Mouse (Mus musculus): ENCODE data around the gene Ermap.

Gene Ermap

GRCm38 (mm10) chr4:119189864-119190263 lies at the start of gene Ermap:
TSS of gene Ermap (minus strand) at chr4:119190011.
- no peak for DNase-seq (ENCODE audit: low spot score)

GRCm38 (mm10) chr4:119239181-119239682 lies 49.4 kb upstream of the Ermap start:
- no peak for DNase-seq (ENCODE audit: low spot score)

DNA sequence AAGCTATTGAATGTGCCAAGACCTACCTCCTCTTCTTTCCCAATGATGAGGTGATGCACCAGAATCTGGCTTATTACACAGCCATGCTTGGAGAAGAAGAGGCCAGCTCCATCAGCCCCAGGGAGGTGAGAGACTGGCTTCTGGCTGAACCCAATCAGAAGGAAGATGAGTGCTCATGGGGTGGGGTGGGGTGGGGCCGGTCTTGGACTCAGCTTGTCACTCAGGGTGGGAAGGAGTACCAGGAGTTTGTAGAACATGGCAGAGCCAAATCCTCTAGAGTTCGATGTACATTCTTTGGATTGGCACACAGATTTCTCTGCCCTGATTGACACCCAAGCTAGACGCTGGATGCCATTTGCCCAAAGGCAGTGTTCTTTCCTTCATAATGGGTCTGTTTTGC lies 48.9 kb upstream of the Ermap start:
- no peak for DNase-seq (ENCODE audit: low spot score)

DNA sequence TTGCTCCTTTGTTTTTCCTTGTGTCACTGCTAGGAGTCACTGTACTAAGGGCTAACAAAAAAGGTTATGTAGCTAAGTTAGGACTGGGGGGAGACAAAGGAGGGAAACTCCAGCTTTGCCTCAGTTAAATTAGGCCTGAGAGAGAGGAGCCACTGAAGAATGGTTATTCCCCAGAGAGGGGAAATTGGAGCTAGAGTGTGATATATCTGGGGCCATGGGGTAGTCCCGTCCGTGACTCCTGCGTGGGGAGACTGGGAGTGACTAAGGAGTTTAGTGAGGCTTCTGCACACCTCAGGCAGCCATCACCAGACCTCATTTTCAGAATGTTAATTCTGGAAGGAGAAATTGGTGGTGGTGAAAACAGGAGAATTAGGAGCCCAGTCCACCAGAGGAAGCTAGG lies 44.5 kb upstream of the Ermap start:
- no peak for DNase-seq (ENCODE audit: low spot score)

- peak; percentile 32 for DNase-seq (ENCODE audit: low spot score)
These were observed 43.6 kb upstream of the Ermap start for GRCm38 (mm10) chr4:119233256-119233901.

DNA sequence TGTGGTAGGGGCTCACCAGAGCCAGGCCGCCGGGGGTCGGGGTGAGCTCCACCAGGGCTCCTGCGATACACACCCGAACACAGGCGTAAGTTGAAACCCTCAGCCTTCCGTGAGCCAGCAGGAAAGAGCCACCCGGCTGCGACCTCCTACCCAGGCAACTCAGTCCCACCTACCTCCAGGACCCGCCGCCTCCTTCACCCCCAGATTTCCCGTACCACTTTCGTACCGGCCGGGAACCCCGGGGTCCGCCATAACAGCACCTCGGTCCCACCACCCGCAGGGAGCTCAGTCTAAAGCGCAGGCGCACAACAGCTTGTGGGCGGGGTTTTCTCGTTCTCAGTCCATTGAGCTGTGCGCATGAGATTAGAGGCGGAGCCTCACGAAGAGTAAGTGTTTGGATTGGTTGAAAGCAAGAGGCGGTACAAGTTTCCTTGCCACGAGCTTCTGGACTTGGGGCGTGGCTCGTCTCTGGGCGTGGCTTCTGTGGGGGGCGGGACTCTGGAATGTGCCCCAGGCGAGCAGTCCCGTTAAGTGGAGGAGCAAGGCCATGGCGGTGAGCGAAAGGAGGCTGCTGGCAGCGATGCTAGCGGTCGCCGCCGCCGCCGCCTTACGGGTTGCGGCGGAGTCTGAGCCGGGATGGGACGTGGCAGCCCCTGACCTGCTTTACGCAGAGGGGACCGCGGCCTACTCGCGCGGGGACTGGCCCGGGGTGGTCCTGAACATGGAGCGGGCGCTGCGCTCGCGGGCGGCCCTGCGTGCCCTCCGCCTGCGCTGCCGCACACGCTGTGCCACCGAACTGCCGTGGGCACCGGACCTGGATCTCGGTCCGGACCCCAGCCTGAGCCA lies 42.8 kb upstream of the Ermap start, which contains the start of the genes AU022252 and P3h1:
TSS of gene AU022252 (minus strand) at position 303 of the 846 bp plus-strand sequence.
TSS of gene P3h1 (plus strand) at position 506 of the 846 bp plus-strand sequence.
- peak; percentile 98 for DNase-seq (ENCODE audit: low spot score)

- no peak for DNase-seq (ENCODE audit: low spot score)
These were observed 36.9 kb upstream of the Ermap start for GRCm38 (mm10) chr4:119226751-119227150.

DNA sequence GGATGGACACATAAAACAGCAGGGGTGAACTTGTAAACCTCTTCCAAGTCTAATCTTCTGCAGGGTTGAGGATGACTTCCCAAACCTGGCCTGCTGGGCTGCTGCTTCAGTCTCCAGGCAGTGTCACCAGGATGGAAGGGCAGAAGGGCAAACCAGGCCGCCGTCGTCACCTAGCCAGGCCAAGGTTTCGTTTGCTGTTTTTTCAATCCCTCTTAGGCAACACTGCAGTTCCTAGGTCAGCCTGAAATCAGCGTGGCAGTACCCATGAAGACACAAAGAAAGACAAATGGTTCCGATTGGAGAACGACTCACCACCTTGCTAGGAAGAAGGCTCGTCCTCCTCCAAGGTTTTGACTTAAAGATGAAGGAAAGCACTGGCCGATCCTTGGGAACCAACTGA lies 35.9 kb upstream of the Ermap start:
- no peak for DNase-seq (ENCODE audit: low spot score)

- DNase-seq (ENCODE audit: low spot score): no peak
These were observed 34.7 kb upstream of the Ermap start for GRCm38 (mm10) chr4:119224534-119224933.

- DNase-seq (ENCODE audit: low spot score): no peak
These were observed 33.9 kb upstream of the Ermap start for GRCm38 (mm10) chr4:119223696-119224095.

- DNase-seq (ENCODE audit: low spot score): no peak
These were observed 28.4 kb upstream of the Ermap start, which contains the start of gene Tmem269 for GRCm38 (mm10) chr4:119218169-119218568. TSS of gene Tmem269 (minus strand) at chr4:119218217.

DNA sequence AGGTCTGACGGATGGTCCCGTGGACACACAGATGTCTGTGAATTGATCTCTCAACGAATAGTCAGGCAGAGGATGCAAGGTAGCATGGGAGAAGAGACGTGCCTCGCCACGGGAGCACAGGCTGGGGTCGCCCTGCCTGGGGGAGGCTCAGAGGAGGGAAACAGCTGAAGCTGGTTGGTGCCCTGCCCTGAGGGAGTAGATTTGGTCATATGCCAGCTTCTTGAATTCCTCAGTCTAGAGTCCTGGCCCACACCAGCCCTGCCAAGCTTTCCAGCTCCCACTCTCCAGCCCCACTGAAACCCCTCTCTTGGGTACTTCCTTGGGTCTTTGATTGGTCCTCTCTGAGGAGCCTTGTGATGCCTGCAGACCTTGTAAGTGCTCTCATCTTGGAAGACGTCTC lies 26.9 kb upstream of the Ermap start:
- no peak for DNase-seq (ENCODE audit: low spot score)

DNA sequence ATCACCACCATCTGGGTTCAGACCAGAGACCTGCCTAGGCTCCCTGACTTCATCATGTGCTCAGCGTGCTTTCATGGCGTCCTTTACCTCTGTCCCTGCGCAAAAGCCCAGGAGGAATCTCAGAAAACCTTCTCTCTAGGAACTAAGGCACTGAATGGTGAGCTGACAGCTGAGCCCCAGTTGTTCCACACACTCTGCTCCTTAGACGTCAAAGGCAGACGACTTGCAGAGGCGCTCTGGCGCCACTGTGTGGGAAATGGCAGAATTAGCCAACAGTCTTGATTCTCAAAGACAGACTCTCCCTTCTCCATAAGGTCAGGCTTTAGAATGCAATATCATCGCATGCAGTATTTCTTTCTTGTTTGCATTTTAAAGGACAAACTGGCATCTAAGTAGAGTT lies 14.9 kb upstream of the Ermap start:
- DNase-seq (ENCODE audit: low spot score): peak; percentile 46

DNA sequence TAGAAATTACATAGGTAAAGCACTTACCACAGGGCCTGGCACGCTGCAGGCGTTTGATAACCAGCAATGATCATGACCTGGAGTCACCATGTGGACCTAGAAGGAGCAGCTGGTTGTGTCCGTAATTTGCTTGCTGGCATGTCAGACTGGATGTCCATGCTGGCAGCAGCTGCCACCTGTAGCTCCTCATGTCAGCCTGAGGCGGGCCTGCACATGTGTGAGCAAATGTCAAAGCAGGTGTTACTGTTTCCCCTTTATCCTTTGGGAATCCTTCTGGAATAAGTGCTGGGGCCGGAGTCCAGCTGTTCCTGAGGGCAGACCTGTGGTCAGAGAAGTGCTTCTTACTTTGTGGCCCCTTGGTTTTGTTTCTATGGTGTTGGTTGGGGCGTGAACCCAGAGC lies 8.3 kb upstream of the Ermap start:
- DNase-seq (ENCODE audit: low spot score): no peak

- DNase-seq (ENCODE audit: low spot score): no peak
These were observed 5.9 kb upstream of the Ermap start for GRCm38 (mm10) chr4:119195582-119196320.

GRCm38 (mm10) chr4:119194909-119195581 lies 5.2 kb upstream of the Ermap start, which contains the start of gene Svbp:
TSS of gene Svbp (plus strand) at chr4:119195306.
- DNase-seq (ENCODE audit: low spot score): peak; percentile 92

- DNase-seq (ENCODE audit: low spot score): no peak
These were observed 2.9 kb upstream of the Ermap start for GRCm38 (mm10) chr4:119192757-119193156.

- no peak for DNase-seq (ENCODE audit: low spot score)
These were observed 1.5 kb upstream of the Ermap start for GRCm38 (mm10) chr4:119191273-119191672.

DNA sequence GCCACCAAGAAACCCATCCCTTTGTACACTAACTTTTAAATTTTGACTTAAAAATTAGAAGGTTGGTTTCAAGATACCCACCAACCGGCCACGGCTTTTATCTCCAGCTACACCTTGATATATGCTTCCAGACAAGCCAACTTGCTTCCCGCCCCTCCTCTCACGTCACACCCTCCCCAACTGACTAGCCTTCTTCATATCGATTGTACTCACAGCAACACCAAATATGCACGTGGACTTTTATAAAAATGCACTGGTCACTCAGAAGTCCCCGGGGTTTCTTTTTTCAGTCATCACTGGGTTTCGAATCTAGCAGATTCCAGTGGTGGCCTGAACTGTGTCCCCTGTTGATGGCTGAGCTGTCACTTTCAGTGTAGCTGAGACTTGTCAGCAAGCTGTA lies 807 bp upstream of the Ermap start:
- DNase-seq (ENCODE audit: low spot score): no peak

DNA sequence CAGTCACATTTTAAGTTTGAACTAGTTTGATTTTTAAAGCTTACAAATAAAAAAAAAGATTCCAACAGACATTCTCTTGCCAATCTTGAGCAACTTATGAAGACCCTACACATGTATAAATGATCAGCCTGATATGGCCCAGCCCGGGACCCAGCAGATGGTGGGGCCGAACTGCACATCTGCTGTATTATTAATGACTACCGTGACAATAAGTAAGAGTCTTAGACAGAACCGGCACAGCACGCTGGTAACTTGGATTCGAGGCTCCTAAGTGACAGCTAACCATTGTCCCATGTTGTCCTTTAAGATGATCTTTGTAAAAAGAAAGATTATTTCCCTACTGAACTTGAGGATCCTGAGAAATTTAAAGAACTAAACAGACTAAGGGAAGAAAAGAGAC lies 419 bp downstream of the Ermap start:
- DNase-seq (ENCODE audit: low spot score): no peak

DNA sequence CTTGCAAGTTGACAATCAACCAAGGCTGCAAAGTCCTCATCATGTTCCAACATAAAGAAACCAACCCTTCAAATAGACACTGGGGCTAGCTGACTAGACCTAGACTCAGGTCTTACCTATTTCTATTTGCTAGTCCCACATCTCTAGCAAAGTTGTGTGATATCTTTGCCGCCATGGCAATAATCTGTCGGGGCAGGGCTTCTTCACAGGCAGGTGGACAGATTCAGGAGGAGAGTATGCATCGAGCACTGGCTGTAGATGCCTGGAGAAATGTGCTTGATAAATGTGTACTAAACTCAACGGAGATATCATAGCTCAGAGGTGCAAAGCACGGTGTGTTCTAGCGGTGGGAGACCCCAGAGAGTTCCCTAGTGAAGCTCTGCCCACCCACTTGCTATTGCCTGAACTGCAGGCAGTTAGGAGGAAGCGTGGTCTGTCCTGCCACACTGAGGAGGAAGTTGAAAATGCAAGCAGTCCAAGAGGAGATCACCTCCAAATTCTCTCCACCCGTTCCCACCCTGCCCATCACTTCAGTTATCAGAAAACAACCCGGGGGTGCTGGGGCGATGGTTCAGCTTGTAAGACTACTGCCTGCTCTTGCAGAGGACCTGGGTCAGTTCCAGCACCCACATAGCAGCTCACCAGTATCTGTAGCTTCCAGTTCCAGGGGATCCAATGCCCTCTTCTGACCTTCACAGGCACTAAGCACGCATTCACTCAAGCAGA lies 1.6 kb downstream of the Ermap start:
- DNase-seq (ENCODE audit: low spot score): no peak

Measured in urinary bladder, postnatal 25 days (tissue).